In the genomic region with DNA sequence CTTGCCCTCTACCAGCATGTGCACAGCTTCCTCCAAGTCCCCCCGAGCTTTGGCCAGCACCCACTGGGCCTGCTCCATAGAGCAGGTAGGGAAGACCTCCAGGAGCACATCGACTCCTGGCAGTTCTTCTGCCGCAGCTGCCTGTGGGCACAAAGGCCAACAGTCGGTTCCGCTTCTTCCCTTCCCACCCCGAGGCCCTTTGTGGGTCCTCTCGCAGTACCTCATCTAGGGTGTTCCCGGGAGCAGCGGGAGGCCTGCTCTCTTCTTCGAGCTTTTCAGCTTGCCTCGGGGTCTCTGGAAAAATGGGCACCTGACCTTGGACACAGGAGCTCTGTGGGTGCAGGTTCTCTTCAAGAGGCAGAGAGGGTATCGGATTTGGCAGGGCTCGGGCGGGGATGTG, we compare ENCODE assay signal across 16 mouse cellular contexts.
"Had no signal": no experiment of that assay in that cellular context is flagged by ENCODE, and none has a peak within 500 bp of the region (broad histone marks: within the 10 kb centered on the region; RNA-seq: fewer than 3 reads in every experiment).

No protein-coding gene starts in this region.

- H3K27me3 ChIP-seq: midbrain, embryonic 13.5 days had no signal

- H3K9me3 ChIP-seq: intestine, embryonic 15.5 days; limb, embryonic 12.5 days; liver, embryonic 13.5 days; lung, embryonic 15.5 days; megakaryocyte, embryonic 14.5 days; midbrain, embryonic 13.5 days; stomach, embryonic 15.5 days had no signal

- H3K4me3 ChIP-seq: intestine, embryonic 15.5 days; limb, embryonic 12.5 days; liver, embryonic 13.5 days; lung, embryonic 15.5 days; megakaryocyte, embryonic 14.5 days; midbrain, embryonic 13.5 days; stomach, embryonic 15.5 days had no signal

- H3K4me2 ChIP-seq: intestine, embryonic 15.5 days; limb, embryonic 12.5 days; liver, embryonic 13.5 days; lung, embryonic 15.5 days; midbrain, embryonic 13.5 days; stomach, embryonic 15.5 days had no signal

- DNase-seq: kidney, adult 18-20 months; kidney, postnatal 25 days; liver; liver, embryonic 13.5 days; liver, postnatal 0 days; lung, postnatal 14 days; right cerebral cortex, postnatal 14 days; thymus, adult 2 months; thymus, postnatal 25 days had no signal

- H3K9ac ChIP-seq: intestine, embryonic 15.5 days; limb, embryonic 12.5 days; liver, embryonic 13.5 days; liver, postnatal 0 days; lung, embryonic 15.5 days; midbrain, embryonic 13.5 days; stomach, embryonic 15.5 days had no signal

- H3K27ac ChIP-seq: intestine, embryonic 15.5 days; limb, embryonic 12.5 days; liver, embryonic 13.5 days; lung, embryonic 15.5 days; macrophage; midbrain, embryonic 13.5 days; stomach, embryonic 15.5 days had no signal

- ATAC-seq: intestine, embryonic 15.5 days; liver, postnatal 0 days; midbrain, embryonic 13.5 days had no signal
